Mouse (Mus musculus) hematopoietic stem cell, adult 5-6 weeks (primary cell): ENCODE data around the gene Padi3. TPM values are rescaled to one million over a fixed set of nuclear protein-coding genes. Genes with fewer than 3 reads are reported as not detected.
A peak's percentile ranks its signal among the peaks of the same experiment; 100 is the strongest.

Source experiments
- ATAC-seq, 2 experiments: fragments of 125-278 bp in 1 of 2; replicated peaks in 1 of 2; 2 replicates each; pipeline ENCODE4 v1.8.0; 2016 to 2017; ENCODE audit warnings: inconsistent platforms in 2 of 2, mild to moderate bottlenecking in 2 of 2, moderate number of reproducible peaks in 2 of 2, low read depth in 1 of 2, moderate TSS enrichment in 1 of 2; ENCODE audit not compliant: low FRiP score in 2 of 2, poor library complexity in 2 of 2, severe bottlenecking in 2 of 2, insufficient read depth in 1 of 2, low TSS enrichment in 1 of 2
- total RNA-seq: library from RNA; stranded (forward); fragments of 172-1452, 232-1000 nt; gene quantifications from 2 replicates; pipeline ENCODE4 v1.2.3, GENCODE M21; 2017

Padi3 gene
- total RNA-seq, 1 experiment from 2014 or later = 0.35 TPM

DNA sequence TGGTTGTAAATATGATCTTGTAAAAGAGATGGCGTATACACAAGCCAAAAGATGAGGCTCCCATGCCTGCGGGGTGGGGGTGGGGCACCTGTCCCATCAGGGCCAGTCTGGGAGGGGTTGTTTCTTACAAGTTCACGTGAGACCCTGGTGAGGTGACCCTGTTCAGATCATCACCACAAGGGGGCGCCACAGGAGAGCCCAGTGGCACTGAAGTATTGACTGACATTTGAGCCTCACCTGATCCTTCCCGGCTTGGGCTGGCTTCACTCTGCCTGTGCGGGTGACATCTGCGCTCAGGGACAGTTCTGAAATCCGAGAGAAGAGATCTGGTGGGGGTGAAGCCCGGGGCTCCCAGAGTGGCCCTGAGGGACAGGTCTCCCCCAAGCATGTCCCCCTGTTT, 47.3 kb downstream of the Padi3 start:
- ATAC-seq = peak; percentile 44 to 69; a peak in 1 of 4 replicates

DNA sequence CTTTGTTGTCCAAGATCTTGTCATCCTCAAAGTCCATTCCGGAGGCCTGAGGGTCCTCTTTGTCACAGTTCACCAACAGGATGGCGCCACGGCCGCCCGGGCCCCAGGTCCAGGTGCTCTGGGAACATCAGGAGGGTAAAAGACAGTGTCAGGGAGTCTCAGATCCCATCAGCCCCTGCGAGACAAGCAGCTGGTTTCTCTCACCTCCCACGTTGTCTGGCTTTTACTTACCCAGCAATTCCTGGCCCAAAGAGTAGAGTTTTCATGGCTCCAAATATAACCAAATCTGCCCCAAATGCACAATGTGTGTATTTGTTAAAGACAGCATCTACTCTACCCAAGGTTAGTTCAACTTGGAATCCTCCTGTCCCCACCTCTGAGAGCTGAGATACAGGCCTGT, 48.8 kb downstream of the Padi3 start:
- ATAC-seq = no peak

DNA sequence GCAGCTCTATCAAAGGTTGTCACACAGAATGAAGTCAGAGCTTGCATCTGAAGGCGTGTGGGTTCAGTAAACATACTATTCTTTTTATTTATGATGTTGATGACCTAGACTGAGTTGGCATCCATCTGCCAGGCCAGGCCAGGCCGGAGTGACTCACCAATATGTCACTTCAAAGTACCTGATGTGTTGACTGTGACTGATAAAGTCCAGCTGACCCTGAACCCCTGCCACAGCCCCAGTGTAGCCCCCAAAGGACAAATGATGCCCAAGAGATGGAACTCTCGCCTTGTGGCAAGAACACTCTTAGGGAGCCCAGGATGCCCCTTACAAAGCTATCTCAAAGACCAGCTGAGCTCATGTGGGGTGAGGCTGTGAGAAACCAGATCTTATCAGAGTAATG, 54.6 kb downstream of the Padi3 start:
- no peak for ATAC-seq

DNA sequence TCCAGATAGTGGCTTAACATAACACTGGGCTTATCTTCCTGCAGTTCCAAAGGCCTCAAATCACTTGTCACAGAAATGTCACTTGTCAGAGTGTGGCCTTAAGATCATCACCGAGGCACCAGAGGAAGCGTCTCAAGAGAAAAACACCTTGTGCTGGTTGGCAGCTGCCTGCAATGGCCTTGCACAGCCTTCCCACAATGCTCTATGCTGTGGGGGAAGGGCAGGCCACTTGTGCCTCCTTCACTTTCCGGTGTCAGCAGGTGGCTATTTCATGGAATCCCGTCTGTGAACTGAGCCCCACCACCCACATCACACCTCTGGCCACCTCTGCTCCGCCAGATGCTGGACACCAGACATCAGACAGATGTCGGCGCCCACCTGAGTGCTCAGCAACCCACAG, 57.1 kb downstream of the Padi3 start:
- no peak for ATAC-seq

DNA sequence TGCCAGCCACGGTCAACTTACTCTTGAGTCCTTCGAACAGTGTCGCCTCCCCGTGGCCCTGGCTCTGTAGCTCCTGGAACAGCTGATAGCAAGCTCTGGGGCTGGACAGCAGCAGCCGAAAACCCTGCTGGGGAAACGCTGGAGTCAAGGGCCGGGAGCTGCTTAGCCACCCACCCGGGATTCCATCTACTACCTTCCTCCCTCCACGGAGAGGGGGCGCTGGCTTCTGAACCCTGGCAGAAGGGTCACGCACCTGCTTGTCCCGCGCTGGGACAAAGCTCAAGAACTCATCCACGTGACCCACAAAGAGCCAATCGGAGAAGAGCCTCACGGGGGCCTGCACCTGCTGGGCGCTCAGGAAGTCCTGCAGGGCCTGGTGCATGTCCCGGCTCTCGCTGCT, 60.1 kb downstream of the Padi3 start:
- ATAC-seq = peak; percentile 51 to 58; a peak in 3 of 4 replicates

DNA sequence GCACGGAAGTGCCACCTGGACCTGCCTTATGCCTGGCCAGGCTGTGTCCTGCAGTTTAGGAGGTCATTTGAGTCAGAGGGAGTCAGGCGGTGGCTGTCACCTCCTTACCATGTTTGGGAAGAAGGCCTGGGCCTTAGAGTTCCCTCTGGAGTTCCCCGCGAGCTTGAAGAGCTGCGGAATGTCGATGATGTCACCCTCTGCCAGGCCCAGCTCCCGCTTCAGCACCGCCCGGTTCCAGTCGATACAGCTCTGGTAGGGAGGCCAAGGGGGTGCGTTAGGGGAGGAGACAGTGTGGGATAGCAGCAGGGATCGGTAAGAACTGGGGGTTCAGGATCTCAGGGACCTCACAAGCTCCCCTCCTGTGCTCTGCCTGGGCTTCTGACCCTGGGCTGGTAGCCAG, 62.5 kb downstream of the Padi3 start:
- ATAC-seq = no peak

DNA sequence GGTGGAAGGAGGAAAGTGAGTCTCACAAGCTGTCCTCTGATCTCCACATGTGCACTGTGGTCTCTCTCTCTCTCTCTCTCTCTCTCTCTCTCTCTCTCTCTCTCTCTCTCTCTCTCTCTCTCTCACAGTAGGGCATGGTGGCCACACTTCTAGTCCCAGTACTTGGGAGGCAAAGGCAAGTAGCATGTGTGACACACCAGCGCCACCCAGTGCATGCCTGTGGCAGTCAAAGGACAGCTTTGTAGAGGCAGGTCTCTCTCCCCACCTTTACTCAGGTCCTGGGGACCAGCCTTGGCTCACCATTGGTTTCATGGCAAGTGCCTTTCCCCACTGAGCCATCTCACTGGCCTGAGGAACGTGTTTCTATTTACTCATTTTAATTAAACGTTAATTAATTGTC, 65.8 kb downstream of the Padi3 start:
- ATAC-seq = peak in 1 of 2 experiments; percentile 58; a peak in 2 of 4 replicates

DNA sequence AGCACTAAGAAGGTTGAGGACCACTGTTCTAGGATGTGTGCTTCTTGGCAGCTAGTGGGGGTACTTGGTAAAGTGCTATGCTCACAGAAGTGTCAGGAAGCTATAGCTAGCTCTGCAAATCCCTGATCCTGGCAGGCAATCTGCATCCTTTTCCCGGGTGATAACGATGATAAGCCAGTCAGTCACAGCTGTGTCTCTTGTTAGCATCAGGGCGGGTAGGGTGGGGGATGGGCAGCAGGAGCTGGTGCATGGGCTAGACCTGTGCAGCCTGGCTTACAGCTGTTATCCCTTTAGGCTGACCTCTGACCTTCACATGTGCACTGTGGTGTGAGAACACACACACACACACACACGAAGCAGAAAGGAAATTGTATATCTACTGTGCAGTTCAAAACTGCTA, 67.4 kb downstream of the Padi3 start:
- no peak for ATAC-seq

DNA sequence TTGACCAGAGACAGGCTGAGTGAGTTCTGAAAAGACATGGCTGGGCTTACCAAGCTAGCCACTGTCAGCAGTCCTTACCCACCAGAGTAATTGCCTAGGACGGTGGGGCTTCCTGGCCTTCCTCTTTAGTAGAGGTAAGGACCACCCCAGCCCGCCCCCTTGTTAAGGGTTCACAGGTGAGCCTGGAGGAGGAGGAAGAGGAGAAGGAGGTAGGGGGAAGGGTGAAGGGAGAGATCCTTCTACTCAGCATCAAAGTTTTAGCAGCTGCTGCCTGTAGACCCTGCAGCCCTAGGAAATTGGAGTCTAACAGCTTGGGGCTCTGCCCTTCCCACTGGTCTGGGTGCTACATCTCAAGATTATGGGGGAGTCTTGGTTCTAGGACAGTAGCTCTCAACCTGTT, 67.9 kb downstream of the Padi3 start, which contains the start of gene Padi6:
TSS of gene Padi6 (minus strand) at position 101 of the 400 bp plus-strand sequence.
- no peak for ATAC-seq

DNA sequence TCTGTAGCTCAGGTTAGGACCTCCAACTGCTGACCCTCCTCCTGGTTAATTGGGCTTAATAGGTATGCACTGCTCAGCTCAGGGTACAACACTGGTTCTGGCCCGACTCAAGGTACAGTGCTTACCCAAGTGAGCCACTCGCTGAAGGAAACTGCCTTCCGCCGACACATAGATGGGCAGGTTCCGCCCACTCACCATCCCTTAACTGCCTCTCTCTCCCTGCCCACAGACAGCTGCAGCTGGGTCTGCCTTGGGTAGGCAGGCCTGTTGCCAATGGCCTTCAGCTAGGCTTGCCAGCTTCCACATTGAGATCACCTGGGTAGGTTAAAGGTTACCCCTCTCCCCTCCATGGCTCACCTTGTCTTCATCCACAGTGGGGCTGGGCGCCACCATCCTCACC, 69.0 kb downstream of the Padi3 start:
- no peak for ATAC-seq

DNA sequence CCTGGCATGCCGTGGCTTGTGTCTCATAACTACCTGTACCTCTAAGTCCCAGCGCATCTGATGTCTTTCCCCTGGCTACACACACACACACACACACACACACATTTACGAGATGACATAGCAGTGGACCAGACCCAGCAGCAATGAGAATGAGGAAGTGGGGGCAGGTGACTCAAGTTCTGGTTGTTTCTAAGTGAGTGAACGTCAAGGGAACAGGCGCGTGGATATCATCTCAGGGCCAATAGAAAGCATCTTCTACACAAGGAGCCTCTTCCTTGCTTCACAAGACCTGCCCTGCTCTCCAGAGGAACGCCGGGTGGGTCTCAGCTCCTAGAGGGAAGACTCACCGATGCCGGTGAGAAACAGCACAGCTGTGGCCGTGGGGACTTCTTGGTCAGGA, 69.8 kb downstream of the Padi3 start:
- peak; percentile 53 to 72 for ATAC-seq

Other genes starting within 250 kb of the Padi3 start
- gene Arhgef10l, start 144.6 kb downstream of the Padi3 start, total RNA-seq = 5.4 and 8.2 TPM in 2 replicates
- gene Rcc2, start 110.1 kb downstream of the Padi3 start, total RNA-seq = 128 and 156 TPM in 2 replicates
- gene Padi6, start 68.0 kb downstream of the Padi3 start, total RNA-seq = not detected in 2 replicates
- 34.5 and 41.8 TPM in 2 replicates for gene Padi4, start 36.4 kb downstream of the Padi3 start, total RNA-seq
- gene Padi1, start 35.1 kb upstream of the Padi3 start, total RNA-seq = 0.25 and 0.30 TPM in 2 replicates
- gene Padi2, start 95.7 kb upstream of the Padi3 start, total RNA-seq = 11.0 and 12.1 TPM in 2 replicates
- gene Sdhb, start 150.6 kb upstream of the Padi3 start, total RNA-seq = 69.8 and 102 TPM in 2 replicates
- 34.5 and 51.0 TPM in 2 replicates for gene Atp13a2, start 176.2 kb upstream of the Padi3 start, total RNA-seq
- gene Mfap2, start 199.8 kb upstream of the Padi3 start, total RNA-seq = not detected in 2 replicates
- 8.3 and 9.9 TPM in 2 replicates for gene Crocc, start 249.9 kb upstream of the Padi3 start, total RNA-seq